Comparison of ENCODE assay signal across 7 mouse cellular contexts in the genomic region with DNA sequence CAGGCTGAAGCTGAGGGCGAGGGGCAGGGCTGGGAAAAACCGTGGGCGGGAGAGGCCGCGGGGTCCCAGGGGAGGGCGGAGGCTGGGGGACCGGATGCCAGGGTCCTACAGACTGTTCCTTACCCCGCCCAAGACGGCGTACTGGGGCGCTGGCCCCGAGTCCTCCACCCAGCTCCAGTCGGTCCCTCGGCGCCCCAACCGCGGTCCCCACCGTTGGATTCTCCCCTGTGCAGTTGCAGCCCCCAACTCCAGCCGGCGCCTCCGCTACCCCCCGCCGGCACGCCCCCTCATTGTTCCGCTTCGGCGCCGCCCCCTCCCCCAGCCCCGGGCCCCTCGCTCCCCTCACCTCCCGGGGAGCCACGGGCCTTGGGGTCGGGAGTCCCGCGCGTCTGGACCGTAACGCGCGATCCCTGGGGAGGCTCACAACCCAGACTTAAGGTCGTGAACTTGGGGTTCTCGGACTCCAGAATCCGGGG. TPM values are rescaled to one million over a fixed set of nuclear protein-coding genes. Genes with fewer than 3 reads are reported as not detected.
A peak's percentile ranks its signal among the peaks of the same experiment; 100 is the strongest.
DNase-seq lines count a peak whose midpoint lies in the region; ATAC-seq and TF ChIP-seq lines count a peak whose summit lies in the region.

No protein-coding gene starts in this region.

- H3K9me3 ChIP-seq in limb, embryonic 10.5 days (replicated peaks), result no peaks in the 10 kb centered on the region
- no peaks in the 10 kb centered on the region for H3K9me3 ChIP-seq in midbrain, embryonic 12.5 days
- no peaks in the 10 kb centered on the region for H3K9me3 ChIP-seq in stomach, embryonic 16.5 days (replicated peaks; ENCODE audit: control insufficient read depth, low read length)

- H3K27ac ChIP-seq in embryonic fibroblast, embryonic 13.5 days (ENCODE audit: insufficient read depth, low read length), result peak overlapping the region; percentile 96
- H3K27ac ChIP-seq in limb, embryonic 10.5 days, result peak overlapping the region; percentile 98
- peak overlapping the region; percentile 91 for H3K27ac ChIP-seq in midbrain, embryonic 12.5 days (replicated peaks)
- H3K27ac ChIP-seq in stomach, embryonic 16.5 days (ENCODE audit: low read length), result peak overlapping the region; percentile 97

- peak overlapping the region; percentile 86 for H3K9ac ChIP-seq in midbrain, embryonic 12.5 days (replicated peaks)
- peak overlapping the region; percentile 94 for H3K9ac ChIP-seq in stomach, embryonic 16.5 days (ENCODE audit: low read length)

- DNase-seq in adrenal gland, postnatal 10 days, result peak; percentile 72
- peak; percentile 84 to 86 for DNase-seq in heart, postnatal 14 days
- DNase-seq in limb, embryonic 10.5 days (ENCODE audit: low spot score), result peak; percentile 81

- no peaks in the 10 kb centered on the region for H3K27me3 ChIP-seq in limb, embryonic 10.5 days (ENCODE audit: low read depth, poor library complexity, severe bottlenecking)
- H3K27me3 ChIP-seq in midbrain, embryonic 12.5 days, result 0 out of 2 replicates have a peak, but pooled peaks cover 3% of the 10 kb centered on the region
- no peaks in the 10 kb centered on the region for H3K27me3 ChIP-seq in stomach, embryonic 16.5 days (ENCODE audit: control insufficient read depth, insufficient read depth, low read length)

- peaks cover 13% of the 10 kb centered on the region; the same call in 1 of the 2 replicates for H3K4me1 ChIP-seq in embryonic fibroblast, embryonic 13.5 days (ENCODE audit: control insufficient read depth, insufficient read depth, low read length)
- peaks cover 49% of the 10 kb centered on the region for H3K4me1 ChIP-seq in limb, embryonic 10.5 days
- H3K4me1 ChIP-seq in midbrain, embryonic 12.5 days, result peaks cover 40% of the 10 kb centered on the region
- peaks cover 18% of the 10 kb centered on the region for H3K4me1 ChIP-seq in stomach, embryonic 16.5 days (ENCODE audit: control insufficient read depth, insufficient read depth, low read length)

- peaks cover 39% of the 10 kb centered on the region for H3K36me3 ChIP-seq in limb, embryonic 10.5 days
- peaks cover 36% of the 10 kb centered on the region for H3K36me3 ChIP-seq in midbrain, embryonic 12.5 days
- peaks cover 18% of the 10 kb centered on the region for H3K36me3 ChIP-seq in stomach, embryonic 16.5 days (ENCODE audit: control insufficient read depth, insufficient read depth, low read length)

- intact Hi-C loops in heart, postnatal 14 days (cut with DNase I), result no loop called here

- TF ChIP-seq POLR2A in embryonic fibroblast, embryonic 13.5 days (IDR thresholded peaks at IDR 0.05; ENCODE audit: low read depth, low read length), result peak; percentile 51; the same call in 1 of the 2 replicates

- peak overlapping the region; percentile 87 for H3K4me2 ChIP-seq in midbrain, embryonic 12.5 days (replicated peaks)
- peak overlapping the region; percentile 80 for H3K4me2 ChIP-seq in stomach, embryonic 16.5 days (ENCODE audit: low read depth, low read length)

- no peak for TF ChIP-seq CTCF in embryonic fibroblast, embryonic 13.5 days (IDR thresholded peaks at IDR 0.05; ENCODE audit: borderline replicate concordance, insufficient read depth, low read length)

- peak overlapping the region; percentile 97 for H3K4me3 ChIP-seq in embryonic fibroblast, embryonic 13.5 days (ENCODE audit: insufficient read depth, low read length)
- H3K4me3 ChIP-seq in limb, embryonic 10.5 days, result peak overlapping the region; percentile 82
- peak overlapping the region; percentile 81 for H3K4me3 ChIP-seq in midbrain, embryonic 12.5 days
- H3K4me3 ChIP-seq in stomach, embryonic 16.5 days (replicated peaks; ENCODE audit: low read length), result peak overlapping the region; percentile 82

- no peak for ATAC-seq in midbrain, embryonic 12.5 days (ENCODE audit: low FRiP score, low read depth)
- peak; percentile 1; the same call in 1 of the 2 replicates for ATAC-seq in stomach, embryonic 16.5 days (ENCODE audit: insufficient read depth, low FRiP score)
- ATAC-seq in monocyte, adult 5-6 weeks (replicated peaks; ENCODE audit: insufficient number of reproducible peaks, low FRiP score, low TSS enrichment, poor library complexity, severe bottlenecking), result no peak

- WGBS in limb, embryonic 10.5 days, result under 1% methylated on average over 42 of the region's 43 CpGs
- 1% methylated on average over 37 of the region's 43 CpGs for WGBS in midbrain, embryonic 12.5 days
- under 1% methylated on average over 42 of the region's 43 CpGs for WGBS in stomach, embryonic 16.5 days

RNA-seq across cellular contexts. Expression of a gene that starts 0.8 kb away (rescaled TPM):
- total RNA-seq in adrenal gland, postnatal 10 days (2021), result 10 to 100 TPM; 27.9 to 37.0 TPM
- polyA plus RNA-seq in embryonic fibroblast, embryonic 13.5 days (2011; ENCODE audit: insufficient read length, low read depth, missing spikeins), result 66.5 and 68.5 TPM in 2 replicates
- 10 to 100 TPM; 32.1 to 32.5 TPM for total RNA-seq in heart, postnatal 14 days (2021)
- 90.5 and 118 TPM in 2 replicates for polyA plus RNA-seq in limb, embryonic 10.5 days (2016; fragmentation: Nextera tagmentation; extraction: Ambion mirVana)
- 71.6 and 78.6 TPM in 2 replicates for polyA plus RNA-seq in midbrain, embryonic 12.5 days (2016; fragmentation: Nextera tagmentation; extraction: Ambion mirVana)
- 49.9 and 50.7 TPM in 2 replicates for polyA plus RNA-seq in stomach, embryonic 16.5 days (2015; fragmentation: Nextera tagmentation; extraction: Ambion mirVana)
- total RNA-seq in monocyte, adult 5-6 weeks (2017), result 8.4 to 13.1 TPM (median 12.7 TPM) in 3 replicates

RNA-seq across cellular contexts. Expression of a gene that starts 8.5 kb away (rescaled TPM):
- total RNA-seq in adrenal gland, postnatal 10 days (2021), result 10 to 100 TPM; 11.4 to 27.2 TPM
- 23.4 and 27.4 TPM in 2 replicates for polyA plus RNA-seq in embryonic fibroblast, embryonic 13.5 days (2011; ENCODE audit: insufficient read length, low read depth, missing spikeins)
- total RNA-seq in heart, postnatal 14 days (2021), result 10 to 100 TPM; 25.7 to 27.6 TPM
- 7.5 and 7.9 TPM in 2 replicates for polyA plus RNA-seq in limb, embryonic 10.5 days (2016; fragmentation: Nextera tagmentation; extraction: Ambion mirVana)
- 4.9 and 5.4 TPM in 2 replicates for polyA plus RNA-seq in midbrain, embryonic 12.5 days (2016; fragmentation: Nextera tagmentation; extraction: Ambion mirVana)
- polyA plus RNA-seq in stomach, embryonic 16.5 days (2015; fragmentation: Nextera tagmentation; extraction: Ambion mirVana), result 26.1 and 35.1 TPM in 2 replicates
- 140 to 403 TPM (median 154 TPM) in 3 replicates for total RNA-seq in monocyte, adult 5-6 weeks (2017)

RNA-seq across cellular contexts. Expression of a gene that starts 21.0 kb away (rescaled TPM):
- 10 to 100 TPM; 19.8 to 25.9 TPM for total RNA-seq in adrenal gland, postnatal 10 days (2021)
- polyA plus RNA-seq in embryonic fibroblast, embryonic 13.5 days (2011; ENCODE audit: insufficient read length, low read depth, missing spikeins), result 18.2 and 19.4 TPM in 2 replicates
- total RNA-seq in heart, postnatal 14 days (2021), result 10 to 100 TPM; 18.4 to 19.9 TPM
- 65.1 and 67.0 TPM in 2 replicates for polyA plus RNA-seq in limb, embryonic 10.5 days (2016; fragmentation: Nextera tagmentation; extraction: Ambion mirVana)
- 45.3 and 46.9 TPM in 2 replicates for polyA plus RNA-seq in midbrain, embryonic 12.5 days (2016; fragmentation: Nextera tagmentation; extraction: Ambion mirVana)
- polyA plus RNA-seq in stomach, embryonic 16.5 days (2015; fragmentation: Nextera tagmentation; extraction: Ambion mirVana), result 38.7 and 41.2 TPM in 2 replicates
- total RNA-seq in monocyte, adult 5-6 weeks (2017), result 6.9 to 12.3 TPM (median 12.0 TPM) in 3 replicates

RNA-seq across cellular contexts. Expression of a gene that starts 21.1 kb away (rescaled TPM):
- 1,000 to 10,000 TPM; 1,220 to 1,241 TPM for total RNA-seq in adrenal gland, postnatal 10 days (2021)
- polyA plus RNA-seq in embryonic fibroblast, embryonic 13.5 days (2011; ENCODE audit: insufficient read length, low read depth, missing spikeins), result 997 and 1,079 TPM in 2 replicates
- 100 to 1,000 TPM; 540 to 612 TPM for total RNA-seq in heart, postnatal 14 days (2021)
- polyA plus RNA-seq in limb, embryonic 10.5 days (2016; fragmentation: Nextera tagmentation; extraction: Ambion mirVana), result 972 and 1,174 TPM in 2 replicates
- 544 and 582 TPM in 2 replicates for polyA plus RNA-seq in midbrain, embryonic 12.5 days (2016; fragmentation: Nextera tagmentation; extraction: Ambion mirVana)
- 800 and 962 TPM in 2 replicates for polyA plus RNA-seq in stomach, embryonic 16.5 days (2015; fragmentation: Nextera tagmentation; extraction: Ambion mirVana)
- total RNA-seq in monocyte, adult 5-6 weeks (2017), result 691 to 731 TPM (median 723 TPM) in 3 replicates

RNA-seq across cellular contexts. Expression of a gene that starts 21.2 kb away (rescaled TPM):
- total RNA-seq in adrenal gland, postnatal 10 days (2021), result 10 to 100 TPM; 56.5 to 59.2 TPM
- 73.5 and 82.5 TPM in 2 replicates for polyA plus RNA-seq in embryonic fibroblast, embryonic 13.5 days (2011; ENCODE audit: insufficient read length, low read depth, missing spikeins)
- 10 to 100 TPM; 46.2 to 47.7 TPM for total RNA-seq in heart, postnatal 14 days (2021)
- polyA plus RNA-seq in limb, embryonic 10.5 days (2016; fragmentation: Nextera tagmentation; extraction: Ambion mirVana), result 81.3 and 91.5 TPM in 2 replicates
- 83.2 and 86.0 TPM in 2 replicates for polyA plus RNA-seq in midbrain, embryonic 12.5 days (2016; fragmentation: Nextera tagmentation; extraction: Ambion mirVana)
- polyA plus RNA-seq in stomach, embryonic 16.5 days (2015; fragmentation: Nextera tagmentation; extraction: Ambion mirVana), result 84.3 and 88.5 TPM in 2 replicates
- 162 to 264 TPM (median 189 TPM) in 3 replicates for total RNA-seq in monocyte, adult 5-6 weeks (2017)
